Comparison of ENCODE assay signal across 12 mouse cellular contexts in genomic region chrX:101932244-101932643, GRCm38 (mm10).
DNase-seq lines count a peak whose midpoint lies in the region; TF ChIP-seq lines count a peak whose summit lies in the region.
"Had no signal": no experiment of that assay in that cellular context is flagged by ENCODE, and none has a peak within 500 bp of the region (broad histone marks: within the 10 kb centered on the region; RNA-seq: fewer than 3 reads in every experiment).

No protein-coding gene starts in this region.

- TF ChIP-seq CTCF in lung, adult 2 months (IDR thresholded peaks at IDR 0.05; ENCODE audit: insufficient read depth, low read length): no peak

- intact Hi-C loops in gastrocnemius, postnatal 36 days (cut with DNase I): no loop called here

- H3K4me1 ChIP-seq in lung, adult 2 months (ENCODE audit: control insufficient read depth, insufficient read depth, low read length): no peaks in the 10 kb centered on the region
- H3K4me1 ChIP-seq: embryonic facial prominence, embryonic 12.5 days; lung, embryonic 15.5 days had no signal

- no peak for TF ChIP-seq POLR2A in lung, adult 2 months (IDR thresholded peaks at IDR 0.05; ENCODE audit: borderline replicate concordance, extremely low read depth, low read depth, low read length)

- no peak overlapping the region for H3K4me3 ChIP-seq in lung, adult 2 months (replicated peaks; ENCODE audit: extremely low read depth, low read depth, low read length)
- H3K4me3 ChIP-seq: embryonic facial prominence, embryonic 12.5 days; lung, embryonic 15.5 days had no signal

- peak; percentile 23 to 47 for DNase-seq in lung, adult 18-20 months
- no peak for DNase-seq in lung, adult 2 months
- peak; percentile 81 to 86 for DNase-seq in cerebellum, adult 18-20 months
- DNase-seq in gastrocnemius, postnatal 36 days: peak; percentile 63 to 65
- peak; percentile 15 for DNase-seq in testis, postnatal 14 days (ENCODE audit: low spot score)
- DNase-seq in thymus, adult 18-20 months: no peak
- DNase-seq in left cerebral cortex, adult 9 months (ENCODE audit: low spot score in 2 of 2): no peak
- no peak for DNase-seq in thymus, postnatal 10 days (ENCODE audit: low spot score in 2 of 2)
- DNase-seq: kidney, adult 11 months; right cerebral cortex, postnatal 14 days had no signal

- WGBS in lung, adult 2 months: 67% methylated on average over 7 of the region's 7 CpGs

Comparison
In these comparisons a context has a peak if more than half of its experiments do, and no peak if none do; other contexts are left out.
1. DNase-seq: peak in lung, adult 18-20 months (2 of 2), cerebellum, adult 18-20 months (2 of 2), gastrocnemius, postnatal 36 days (2 of 2) and testis, postnatal 14 days (single experiment); none in lung, adult 2 months (single experiment), thymus, adult 18-20 months (0 of 2), left cerebral cortex, adult 9 months (0 of 2) and thymus, postnatal 10 days (0 of 2).